Mouse (Mus musculus) ovary, postnatal 10 days (tissue): ENCODE results near the gene Lrr1.
A peak's percentile ranks its signal among the peaks of the same experiment; 100 is the strongest.
"Not testable (repeated sequence)": the region's sequence is repeated elsewhere in the genome, so short reads cannot be mapped to it uniquely, and the experiment has no call there.

ENCODE experiments used
- DNase-seq: peaks from one replicate; pipeline ENCODE4 v3.0.0; 2022; ENCODE audit warnings: low spot score

Lrr1 gene

GRCm38 (mm10) chr12:69168461-69169106, at the start of gene Lrr1:
TSS of gene Lrr1 (plus strand) at chr12:69168814.
- peak; percentile 86 for DNase-seq

GRCm38 (mm10) chr12:69119908-69120307, 48.7 kb upstream of the Lrr1 start:
- no peak for DNase-seq

GRCm38 (mm10) chr12:69122801-69123200, 45.8 kb upstream of the Lrr1 start:
- DNase-seq: no peak

- no peak for DNase-seq
Observed at GRCm38 (mm10) chr12:69125066-69125465, 43.5 kb upstream of the Lrr1 start.

- DNase-seq: no peak
Observed at GRCm38 (mm10) chr12:69127170-69127569, 41.4 kb upstream of the Lrr1 start.

GRCm38 (mm10) chr12:69127626-69128025, 41.0 kb upstream of the Lrr1 start:
- DNase-seq: no peak

- DNase-seq: no peak
Observed at GRCm38 (mm10) chr12:69129634-69130310, 38.8 kb upstream of the Lrr1 start.

GRCm38 (mm10) chr12:69130486-69130885, 38.1 kb upstream of the Lrr1 start:
- no peak for DNase-seq

GRCm38 (mm10) chr12:69131267-69131666, 37.3 kb upstream of the Lrr1 start:
- no peak for DNase-seq

- no peak for DNase-seq
Observed at GRCm38 (mm10) chr12:69131981-69132380, 36.6 kb upstream of the Lrr1 start.

- no peak for DNase-seq
Observed at GRCm38 (mm10) chr12:69139201-69139600, 29.4 kb upstream of the Lrr1 start.

GRCm38 (mm10) chr12:69139841-69140240, 28.8 kb upstream of the Lrr1 start:
- no peak for DNase-seq

- no peak for DNase-seq
Observed at GRCm38 (mm10) chr12:69143460-69143859, 25.2 kb upstream of the Lrr1 start.

GRCm38 (mm10) chr12:69147166-69147735, 21.4 kb upstream of the Lrr1 start:
- no peak for DNase-seq

- no peak for DNase-seq
Observed at GRCm38 (mm10) chr12:69150049-69150448, 18.6 kb upstream of the Lrr1 start.

GRCm38 (mm10) chr12:69155923-69156322, 12.7 kb upstream of the Lrr1 start:
- no peak for DNase-seq

GRCm38 (mm10) chr12:69156436-69156835, 12.2 kb upstream of the Lrr1 start:
- no peak for DNase-seq

GRCm38 (mm10) chr12:69157107-69157506, 11.5 kb upstream of the Lrr1 start:
- DNase-seq: no peak

GRCm38 (mm10) chr12:69158366-69158764, 10.2 kb upstream of the Lrr1 start:
- no peak for DNase-seq

GRCm38 (mm10) chr12:69158765-69159577, 9.6 kb upstream of the Lrr1 start, which contains the start of gene Rps29:
TSS of gene Rps29 (minus strand) at chr12:69159186.
- peak; percentile 90 for DNase-seq

GRCm38 (mm10) chr12:69159578-69159940, 9.1 kb upstream of the Lrr1 start:
- no peak for DNase-seq

- DNase-seq: not testable (repeated sequence)
Observed at GRCm38 (mm10) chr12:69160677-69161076, 7.9 kb upstream of the Lrr1 start.

GRCm38 (mm10) chr12:69163586-69163985, 5.0 kb upstream of the Lrr1 start:
- not testable (repeated sequence) for DNase-seq
